Mouse (Mus musculus) heart, postnatal 14 days (tissue): ENCODE data around the gene Eif3b. TPM values are rescaled to one million over a fixed set of nuclear protein-coding genes. Genes with fewer than 3 reads are reported as not detected.
"Not testable (repeated sequence)": the region's sequence is repeated elsewhere in the genome, so short reads cannot be mapped to it uniquely, and the experiment has no call there.

Experiments used
- DNase-seq, 2 experiments: peaks; one replicate each; pipeline ENCODE4 v3.0.0; 2021 to 2022
- intact Hi-C: fragments of 180-260 bp; cut with DNase I; formaldehyde crosslinking; loops from one replicate; pipeline ENCODE4 v1.15.1; 2025
- total RNA-seq, 2 experiments: library from RNA; stranded (reverse); gene quantifications; 2 replicates each; pipeline ENCODE4 v1.2.3; 2021

The Eif3b gene
- total RNA-seq, 2 experiments from 2014 or later: 86.5 to 88.7 TPM

DNA sequence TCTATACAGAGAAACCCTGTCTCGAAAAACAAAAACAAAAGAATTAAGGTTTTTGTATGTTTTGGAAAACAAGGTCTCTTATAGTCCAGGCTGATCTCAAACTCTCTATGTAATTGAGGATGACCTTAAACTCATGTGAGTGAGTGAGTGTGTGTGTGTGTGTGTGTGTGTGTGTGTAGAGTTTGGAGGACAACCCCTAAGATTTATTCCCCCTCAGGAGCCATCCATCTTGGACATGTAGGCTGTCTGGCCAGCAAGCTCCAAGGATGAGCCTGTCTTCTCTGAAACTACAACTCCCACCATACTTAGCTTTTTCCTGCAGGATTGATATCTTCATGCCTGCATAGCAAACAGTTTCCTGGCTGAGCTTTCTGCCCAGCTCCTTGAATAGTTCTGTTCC is 27.7 kb upstream of the Eif3b start:
- intact Hi-C loops: loop anchor here (10.0 kb wide), 1 partner anchor 187 kb away; no protein-coding TSS in a partner anchor
- no peak for DNase-seq

DNA sequence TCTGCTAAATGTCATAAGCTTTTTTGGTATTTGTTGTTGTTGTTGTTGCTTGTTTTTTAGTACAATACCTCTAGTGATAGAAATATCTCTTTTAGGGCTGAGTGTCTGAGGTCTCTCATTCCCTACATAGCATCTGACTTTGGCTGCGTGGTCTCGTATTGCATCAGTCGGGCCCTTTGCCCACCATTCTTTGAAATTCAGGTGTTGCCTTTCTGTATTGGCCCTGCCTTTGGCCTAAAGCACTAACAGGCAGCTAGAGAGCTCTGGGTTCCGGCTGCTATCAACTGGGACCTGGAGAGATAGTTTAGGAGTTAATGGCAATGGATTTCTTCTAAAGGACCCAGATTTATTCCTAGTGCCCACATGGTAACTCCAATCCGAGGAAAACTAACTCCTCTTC is 27.1 kb upstream of the Eif3b start:
- no peak for DNase-seq
- intact Hi-C loops: loop anchor here (10.0 kb wide), 1 partner anchor 187 kb away; no protein-coding TSS in a partner anchor

DNA sequence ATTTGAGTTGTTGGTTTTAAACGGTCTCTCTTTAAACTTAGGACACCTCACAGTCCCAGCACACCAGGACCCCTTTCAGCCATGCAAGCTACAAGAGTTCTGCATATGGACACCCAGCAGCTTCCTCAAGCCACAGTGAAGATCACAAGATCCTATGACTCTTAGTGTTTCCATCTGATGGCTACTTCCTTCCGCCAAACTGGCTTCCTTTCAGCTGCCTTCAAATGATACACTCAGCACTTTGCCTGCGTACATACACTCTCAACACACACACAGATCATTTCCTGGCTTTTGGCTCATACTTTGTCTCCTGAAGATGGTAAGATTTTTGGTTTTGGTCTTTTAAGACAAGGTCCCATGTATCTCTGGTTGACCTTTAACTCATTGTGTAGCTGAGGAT is 26.4 kb upstream of the Eif3b start:
- intact Hi-C loops: loop anchor here (10.0 kb wide), 1 partner anchor 188 kb away; no protein-coding TSS in a partner anchor
- no peak for DNase-seq

DNA sequence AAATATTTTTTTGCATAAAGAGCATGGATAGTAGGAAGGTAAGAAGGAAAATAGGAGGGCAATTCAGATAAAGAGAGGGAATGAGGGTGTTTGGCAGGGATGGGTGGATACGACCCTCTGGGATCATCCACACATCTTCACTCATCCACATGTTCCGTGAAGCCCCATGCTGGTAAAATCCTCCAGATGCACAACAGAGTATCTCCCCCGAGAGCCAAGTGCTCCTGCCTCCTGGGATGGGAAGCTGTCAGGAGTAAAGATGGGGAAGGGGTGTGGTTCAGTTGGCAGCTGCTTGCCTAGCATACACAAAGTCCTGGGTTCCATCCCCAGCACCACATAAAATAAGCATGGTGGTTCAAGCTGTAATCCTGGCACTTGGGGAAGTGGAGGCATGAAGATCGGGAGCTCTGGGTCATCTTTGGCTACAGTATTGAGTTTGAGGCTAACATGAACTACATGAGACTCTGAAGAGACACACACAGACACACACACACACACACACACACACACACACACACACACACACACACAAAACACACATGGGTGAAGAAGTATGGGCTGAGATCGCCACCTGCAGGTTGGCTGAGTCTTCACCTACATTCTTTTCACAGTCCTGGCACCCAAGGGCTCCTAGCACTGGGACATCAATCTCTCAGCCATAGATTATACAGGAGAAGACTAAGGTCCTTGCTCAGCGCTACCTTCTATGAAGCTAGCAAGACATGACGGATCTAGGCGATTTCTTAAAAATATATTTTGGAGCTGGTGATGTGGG is 22.8 kb upstream of the Eif3b start:
- intact Hi-C loops: loop anchor here (10.0 kb wide), 1 partner anchor 192 kb away; no protein-coding TSS in a partner anchor
- DNase-seq: peak in 1 of 2 experiments; percentile 42

DNA sequence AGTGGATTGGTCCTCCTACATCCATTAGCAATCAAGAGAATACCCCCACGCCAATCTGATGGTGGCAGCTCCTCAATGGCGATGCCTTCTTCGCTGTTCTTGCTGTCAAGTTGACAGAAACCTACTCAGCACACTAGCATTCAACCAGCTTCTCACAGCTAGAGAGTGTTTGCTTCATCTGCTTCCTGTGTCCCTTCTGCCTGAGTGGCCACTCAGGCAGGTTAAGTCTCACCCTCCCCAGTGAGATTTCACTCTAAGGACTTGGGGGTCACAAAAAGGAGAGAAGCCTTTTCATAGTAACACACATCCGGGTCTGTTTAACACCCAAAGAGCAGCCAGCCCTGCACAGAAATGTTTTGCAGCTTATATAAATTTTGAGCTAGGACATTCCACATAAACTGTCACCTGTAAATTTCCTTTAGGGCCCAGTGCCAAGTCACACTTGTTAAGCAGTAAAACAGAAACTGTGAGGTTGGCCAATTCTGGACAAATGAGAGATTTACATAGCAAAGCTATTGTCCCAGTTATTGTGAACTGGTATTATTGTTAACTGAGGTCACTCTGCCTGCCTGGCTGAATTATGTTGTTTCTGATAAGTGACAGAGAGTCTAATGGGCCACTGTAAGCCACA is 16.4 kb upstream of the Eif3b start:
- no peak for DNase-seq
- intact Hi-C loops: no loop called here

DNA sequence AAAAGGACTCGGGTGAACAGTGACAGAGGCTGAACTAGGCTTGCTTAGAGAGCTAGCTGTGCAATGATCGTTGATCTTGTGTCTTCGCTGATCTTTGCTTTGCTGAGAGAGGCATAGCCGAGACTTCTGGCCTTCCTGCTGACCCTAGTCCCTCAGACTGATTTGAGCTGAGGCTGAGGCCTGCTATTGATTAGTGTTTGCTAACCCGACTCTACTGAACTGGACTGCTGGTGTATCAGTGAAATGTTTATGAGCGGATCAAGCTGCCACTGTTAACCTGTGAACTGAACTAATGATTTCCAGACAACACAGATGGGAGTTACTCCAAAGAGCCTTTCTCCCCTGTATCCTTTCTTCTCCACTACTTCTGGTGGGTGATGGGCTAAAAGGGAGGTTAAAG is 14.0 kb upstream of the Eif3b start:
- intact Hi-C loops: no loop called here
- no peak for DNase-seq

DNA sequence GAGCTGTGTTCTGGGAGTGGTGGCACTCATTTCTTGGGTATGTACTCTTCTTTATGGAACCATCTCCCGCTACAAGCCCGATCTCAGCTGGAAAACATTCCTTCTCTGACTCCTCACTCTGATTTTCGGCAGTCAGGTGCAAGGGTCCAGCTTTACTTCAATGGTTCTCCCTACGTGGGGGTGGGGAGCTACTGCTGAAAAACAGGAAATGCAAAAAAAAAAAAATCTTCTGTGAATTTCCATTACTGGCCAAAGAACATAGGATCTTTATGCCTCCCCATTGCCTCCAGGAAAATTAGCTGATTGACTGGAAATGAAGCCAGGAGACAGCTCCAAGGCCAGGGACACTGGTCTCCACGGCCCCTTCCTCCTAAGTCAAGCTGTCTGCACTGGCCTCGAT is 12.5 kb upstream of the Eif3b start:
- intact Hi-C loops: no loop called here
- no peak for DNase-seq

DNA sequence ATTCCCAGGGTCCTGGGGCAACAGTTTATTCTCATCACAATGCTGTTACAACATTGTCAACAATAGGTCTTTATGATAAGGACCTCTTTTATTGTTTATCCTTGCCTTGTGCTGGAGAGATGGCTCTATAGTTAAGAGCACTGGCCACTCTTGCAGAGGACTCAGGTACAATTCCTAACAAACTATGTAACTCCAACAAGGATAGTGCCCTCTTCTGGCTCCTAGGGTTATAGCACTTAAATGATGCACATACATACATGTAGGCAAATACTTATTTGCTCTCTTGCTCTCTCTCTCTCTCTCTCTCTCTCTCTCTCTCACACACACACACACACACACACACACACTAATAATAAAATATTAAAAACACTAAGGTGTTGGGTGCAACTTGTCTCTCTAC is 10.3 kb upstream of the Eif3b start:
- DNase-seq: no peak
- intact Hi-C loops: no loop called here

DNA sequence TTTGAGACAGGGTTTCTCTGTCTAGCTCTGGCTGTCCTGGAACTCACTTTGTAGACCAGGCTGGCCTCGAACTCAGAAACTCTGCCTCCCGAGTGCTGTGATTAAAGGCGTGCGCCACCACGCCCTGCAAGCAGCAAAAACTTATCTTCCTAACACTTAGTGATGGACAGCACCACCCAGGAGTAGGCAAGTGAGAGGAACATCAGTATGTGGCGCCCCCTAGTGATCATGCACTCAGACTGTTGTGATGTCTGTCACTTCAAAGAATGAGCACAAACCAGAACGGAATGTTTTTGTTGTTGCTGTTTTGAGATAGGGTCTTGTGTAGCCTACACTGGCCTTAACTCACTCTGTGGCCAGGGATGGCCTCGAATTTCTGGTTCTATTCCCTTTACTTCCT is 7.8 kb upstream of the Eif3b start:
- peak; percentile 65 to 76 for DNase-seq
- intact Hi-C loops: loop anchor here (5.0 to 10.0 kb wide), 2 partner anchors 79 to 577 kb away; partner anchors contain the start of gene Mrm2

DNA sequence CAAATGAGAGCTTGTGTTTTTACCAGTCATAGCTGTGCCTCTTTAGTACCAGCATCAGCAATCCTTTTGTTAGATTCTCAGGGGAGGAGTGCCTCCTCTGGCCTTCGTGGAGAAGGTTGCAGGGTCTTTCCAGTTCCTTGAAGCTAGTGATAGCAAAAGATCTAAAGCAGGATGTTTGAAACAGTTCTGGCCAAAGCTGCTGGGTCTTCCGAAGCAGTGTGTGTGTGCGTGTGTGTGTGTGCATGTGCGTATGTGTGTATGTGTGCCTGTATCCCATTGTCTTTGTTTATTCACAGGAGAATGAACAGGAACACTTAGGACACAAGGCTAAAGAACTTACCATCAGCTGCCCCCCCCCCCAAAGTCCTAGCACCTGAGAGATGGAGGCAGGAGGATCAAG is 4.5 kb upstream of the Eif3b start:
- intact Hi-C loops: loop anchor here (5.0 to 10.0 kb wide), 3 partner anchors 82 to 580 kb away; partner anchors contain the start of genes Chst12 and Mrm2

DNA sequence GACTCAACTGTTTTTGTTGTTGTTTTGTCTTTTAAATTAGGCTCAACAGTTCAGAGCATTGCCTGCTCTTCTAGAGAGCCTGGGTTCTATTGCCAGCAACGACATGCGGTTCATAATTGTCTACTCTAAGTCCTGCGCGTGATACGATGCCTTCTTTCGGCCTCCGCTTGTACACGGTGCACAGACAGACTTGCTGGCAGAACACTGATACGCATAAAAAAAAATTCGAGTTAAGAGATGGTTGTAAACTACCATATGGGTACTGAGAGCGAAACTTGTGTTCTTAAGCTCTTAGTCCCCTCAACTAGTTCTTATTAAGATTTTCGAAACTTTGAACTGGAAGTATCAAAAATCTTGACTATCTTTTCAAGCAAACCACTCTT is 1.0 kb upstream of the Eif3b start:
- intact Hi-C loops: loop anchor here (5.0 to 10.0 kb wide), 2 partner anchors 89 to 583 kb away; partner anchors contain the start of gene Chst12

More for the DNA sequence above, 4.5 kb upstream of the Eif3b start:
- no peak for DNase-seq

DNA sequence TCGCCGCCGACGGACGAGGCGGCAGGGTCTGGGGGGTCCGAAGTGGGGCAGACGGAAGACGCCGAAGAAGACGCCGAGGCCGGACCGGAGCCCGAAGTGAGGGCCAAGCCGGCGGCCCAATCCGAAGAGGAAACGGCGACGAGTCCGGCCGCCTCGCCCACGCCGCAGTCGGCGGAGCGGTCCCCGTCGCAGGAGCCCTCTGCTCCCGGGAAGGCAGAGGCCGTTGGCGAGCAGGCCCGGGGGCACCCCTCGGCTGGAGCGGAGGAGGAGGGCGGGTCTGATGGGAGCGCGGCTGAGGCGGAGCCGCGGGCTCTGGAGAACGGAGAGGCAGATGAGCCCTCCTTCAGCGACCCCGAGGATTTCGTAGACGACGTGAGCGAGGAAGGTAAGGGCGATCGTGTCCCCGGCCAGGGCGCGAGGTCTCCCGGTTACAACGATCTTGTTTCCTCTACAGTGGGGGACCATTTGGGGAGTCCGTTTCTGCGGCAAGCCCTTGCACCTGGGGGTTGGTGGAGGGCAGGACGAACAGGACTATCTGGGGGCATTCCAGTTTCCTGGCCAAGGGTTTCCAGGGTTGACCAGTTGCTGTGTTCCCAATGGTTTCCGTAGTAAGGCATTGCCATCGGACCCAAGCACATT is 433 bp downstream of the Eif3b start:
- DNase-seq: no peak
- intact Hi-C loops: loop anchor here (5.0 to 10.0 kb wide), 3 partner anchors 88 to 585 kb away; partner anchors contain the start of gene Chst12

More for the DNA sequence above, 1.0 kb upstream of the Eif3b start:
- peak in 1 of 2 experiments; percentile 20 for DNase-seq

DNA sequence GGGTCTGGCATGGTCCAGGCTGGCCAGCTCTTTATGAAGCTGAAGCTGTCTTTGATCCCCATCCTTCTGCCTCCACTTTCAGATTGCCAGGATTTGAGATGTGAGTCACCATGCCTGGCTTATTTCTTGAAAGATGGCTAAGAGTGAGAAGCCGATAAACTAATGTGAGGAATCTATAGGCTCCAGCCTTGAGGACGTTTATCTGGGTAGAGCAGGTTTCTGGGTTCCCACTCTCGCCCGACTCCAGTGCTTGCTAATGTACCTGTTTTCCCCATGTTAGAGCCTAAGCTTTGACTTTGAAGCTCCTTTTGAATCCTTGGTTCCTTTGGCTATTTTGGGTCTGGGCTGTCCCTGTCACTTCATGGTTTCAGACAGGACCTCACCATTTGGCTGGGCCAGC is 1.5 kb downstream of the Eif3b start:
- intact Hi-C loops: loop anchor here (5.0 kb wide), 1 partner anchor 117 kb away; no protein-coding TSS in a partner anchor
- DNase-seq: no peak

DNA sequence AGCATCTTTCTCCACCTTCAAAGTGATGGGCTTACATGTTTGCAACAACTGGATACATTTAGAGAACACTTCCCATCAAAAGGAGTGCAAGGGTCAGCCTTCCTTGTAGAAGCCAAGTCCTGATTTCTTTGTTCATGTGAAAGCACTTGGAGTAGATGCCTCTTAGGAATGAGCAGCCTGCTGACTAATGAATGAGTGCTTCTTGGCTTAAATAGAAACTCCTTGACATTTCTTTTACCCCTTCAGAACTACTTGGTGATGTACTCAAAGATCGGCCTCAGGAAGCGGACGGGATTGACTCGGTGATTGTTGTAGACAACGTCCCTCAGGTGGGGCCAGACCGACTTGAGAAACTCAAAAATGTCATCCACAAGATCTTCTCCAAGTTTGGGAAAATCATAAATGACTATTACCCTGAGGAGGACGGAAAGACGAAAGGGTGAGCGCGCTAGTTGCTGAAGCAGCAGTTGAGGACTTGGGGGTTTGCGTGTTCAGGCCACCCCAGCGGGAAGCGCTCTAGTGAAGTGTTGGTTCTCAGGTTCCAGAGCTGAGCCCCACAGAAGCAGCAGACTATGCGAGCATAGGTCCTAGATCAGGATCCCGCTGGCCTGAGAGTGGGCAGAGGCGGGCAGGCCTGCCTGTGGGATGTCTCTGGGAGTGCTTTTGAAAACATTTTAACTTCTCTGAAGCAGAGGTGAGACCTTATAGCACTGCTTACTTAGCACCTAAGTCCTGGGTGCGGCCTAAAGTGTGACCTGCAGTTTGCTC is 6.1 kb downstream of the Eif3b start:
- DNase-seq: no peak
- intact Hi-C loops: no loop called here

DNA sequence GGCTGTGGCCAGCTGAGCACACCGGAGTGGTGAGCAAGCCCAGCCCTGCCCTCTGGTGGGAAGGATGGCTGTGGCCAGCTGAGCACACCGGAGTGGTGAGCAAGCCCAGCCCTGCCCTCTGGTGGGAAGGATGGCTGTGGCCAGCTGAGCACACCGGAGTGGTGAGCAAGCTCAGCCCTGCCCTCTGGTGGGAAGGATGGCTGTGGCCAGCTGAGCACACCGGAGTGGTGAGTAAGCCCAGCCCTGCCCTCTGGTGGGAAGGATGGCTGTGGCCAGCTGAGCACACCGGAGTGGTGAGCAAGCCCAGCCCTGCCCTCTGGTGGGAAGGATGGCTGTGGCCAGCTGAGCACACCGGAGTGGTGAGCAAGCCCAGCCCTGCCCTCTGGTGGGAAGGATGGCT is 20.0 kb downstream of the Eif3b start:
- intact Hi-C loops, DNase-seq: not testable (repeated sequence)

DNA sequence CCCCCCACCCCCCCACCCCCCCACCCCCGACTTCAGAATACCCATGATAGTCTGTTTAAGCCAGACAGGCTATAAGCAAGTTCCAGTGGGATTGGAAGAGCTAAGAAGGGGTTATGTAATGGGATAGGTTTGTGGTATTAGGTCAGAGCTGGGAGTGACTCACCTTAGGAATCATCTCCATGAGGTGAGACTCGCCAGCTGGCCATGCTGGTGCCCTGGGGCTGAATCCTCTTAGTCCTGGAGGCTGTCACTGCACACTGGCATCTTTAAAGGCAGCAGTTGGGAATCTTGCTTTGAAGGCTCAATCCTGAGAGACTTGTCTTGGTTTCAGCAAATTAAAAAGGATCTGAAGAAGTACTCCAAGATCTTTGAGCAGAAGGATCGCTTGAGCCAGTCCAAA is 22.3 kb downstream of the Eif3b start:
- intact Hi-C loops: no loop called here

DNA sequence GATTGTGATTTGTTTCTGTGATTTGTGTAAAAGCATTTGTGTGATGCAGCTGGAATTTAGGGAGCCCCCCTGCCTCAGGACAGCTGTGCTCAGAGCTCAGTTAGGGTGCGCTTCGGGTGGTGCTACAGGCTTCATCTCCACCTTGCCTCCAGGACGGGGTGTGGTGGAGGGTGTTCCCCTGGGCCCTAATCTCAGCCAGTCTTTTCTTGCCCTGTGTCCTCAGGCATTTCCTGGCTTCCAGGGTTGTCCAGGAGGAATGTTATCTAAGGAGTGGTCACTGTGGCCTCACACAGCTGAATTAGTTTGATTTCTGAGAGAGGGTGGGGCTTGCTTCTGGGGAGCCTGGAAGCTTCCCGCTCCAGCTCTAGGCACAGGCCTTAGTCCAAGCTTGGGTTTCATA is 24.9 kb downstream of the Eif3b start:
- intact Hi-C loops: no loop called here
- no peak for DNase-seq

More for the DNA sequence above, 22.3 kb downstream of the Eif3b start:
- no peak for DNase-seq

DNA sequence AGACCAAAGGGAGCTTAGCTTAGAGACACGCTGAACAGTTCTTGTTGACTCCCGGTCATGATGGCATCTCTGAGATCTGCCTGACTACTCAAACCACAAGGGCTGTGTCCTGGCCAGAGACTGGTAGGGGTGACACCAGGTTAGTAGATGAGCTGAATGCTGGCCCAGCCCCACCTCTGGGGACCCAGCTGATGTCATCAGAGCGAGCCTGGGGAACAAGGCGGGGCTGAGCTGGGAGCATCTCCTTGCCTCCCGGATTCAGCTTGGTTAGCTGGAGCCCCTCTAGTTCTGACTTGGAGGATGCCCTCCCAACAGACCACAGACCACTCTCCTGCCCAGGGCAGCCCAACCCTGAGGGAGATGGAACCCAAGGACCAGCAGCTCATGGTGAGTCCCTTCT is 26.2 kb downstream of the Eif3b start, which contains the start of gene Gm4869:
Gene Gm4869 (plus strand): TSS at position 301 of the 400 bp plus-strand sequence.
- no peak for DNase-seq
- intact Hi-C loops: no loop called here

DNA sequence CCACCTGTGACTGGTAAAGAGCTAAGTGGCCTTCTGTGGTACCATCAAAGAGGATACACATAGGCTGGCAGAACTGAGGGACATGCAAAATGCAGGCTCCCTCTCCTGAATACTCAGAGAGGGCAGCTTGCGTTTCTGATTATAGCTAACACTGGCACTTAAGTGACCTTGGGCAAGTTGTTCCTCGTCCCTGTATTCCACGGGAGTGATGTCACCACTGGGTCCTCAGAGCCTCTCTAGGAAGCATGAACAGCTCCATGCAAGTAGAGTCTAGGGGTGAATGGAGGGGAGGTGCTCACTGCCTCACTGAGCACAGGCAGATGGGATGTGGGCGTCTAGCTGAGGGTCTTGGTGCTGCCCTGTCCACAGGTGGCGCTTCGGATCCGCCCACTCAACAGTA is 26.9 kb downstream of the Eif3b start:
- no peak for DNase-seq
- intact Hi-C loops: no loop called here

DNA sequence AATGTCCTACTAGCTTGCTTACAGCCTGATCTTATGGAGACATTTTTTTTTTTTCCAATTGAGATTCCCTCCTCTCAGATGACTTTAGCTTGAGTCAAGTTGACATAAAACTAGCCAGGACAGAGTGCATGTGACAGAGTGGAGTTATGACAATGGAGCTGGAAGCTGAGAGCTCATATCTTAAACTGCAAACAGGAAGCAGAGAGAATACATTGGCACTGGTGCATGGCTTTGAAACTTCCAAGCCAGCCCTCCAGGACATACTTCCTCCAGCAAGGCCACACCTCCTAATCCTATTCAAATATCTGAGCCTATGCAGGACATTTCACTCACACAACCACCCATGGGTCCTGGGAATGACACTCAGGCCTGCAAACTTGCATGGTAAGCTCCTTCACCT is 35.4 kb downstream of the Eif3b start:
- intact Hi-C loops: no loop called here
- DNase-seq: no peak
